Mouse (Mus musculus) adrenal gland, postnatal 10 days (tissue): ENCODE measurements at regions not wholly inside any gene's neighbourhood (a gene's known extent, or its start where the extent isn't known, plus 50 kb on each side); places are given as distances from the start of the nearest gene placed in this dataset.

Source experiments
- DNase-seq: peaks from one replicate; pipeline ENCODE4 v3.0.0; 2021; ENCODE audit warnings: mixed read lengths

DNA sequence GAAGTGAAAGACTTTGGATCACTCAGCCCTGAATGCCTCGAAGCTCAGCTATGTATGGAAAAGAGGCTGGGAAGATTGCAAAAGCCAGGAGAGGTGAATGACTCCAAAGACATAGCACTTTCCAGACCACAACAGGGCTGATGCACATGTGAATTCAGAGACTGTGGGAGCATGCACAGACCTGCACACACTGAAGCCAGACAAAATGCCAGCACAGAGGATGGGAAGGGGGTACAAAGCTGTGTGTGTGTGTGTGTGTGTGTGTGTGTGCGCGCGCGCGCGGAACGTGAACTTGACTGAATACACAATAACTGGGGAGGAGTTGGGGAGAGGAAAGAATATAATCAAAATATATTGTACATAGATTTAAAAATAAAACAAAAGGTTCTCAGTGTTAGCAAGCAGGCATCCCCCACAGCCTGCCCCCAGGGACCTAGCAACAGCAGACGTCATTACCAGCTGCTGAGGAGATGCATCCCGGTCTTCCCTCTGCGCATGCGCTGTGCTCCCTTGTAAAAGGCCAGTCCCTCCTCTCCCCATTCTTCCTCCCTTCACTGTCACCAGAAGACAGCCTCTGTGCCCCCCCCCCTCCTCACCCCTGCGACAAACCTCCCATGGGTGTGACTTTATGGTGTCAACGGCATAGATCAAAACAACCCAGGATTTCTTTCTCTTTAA lies 89.5 kb upstream of the Mrps22 start:
- peak; percentile 68 for DNase-seq

DNA sequence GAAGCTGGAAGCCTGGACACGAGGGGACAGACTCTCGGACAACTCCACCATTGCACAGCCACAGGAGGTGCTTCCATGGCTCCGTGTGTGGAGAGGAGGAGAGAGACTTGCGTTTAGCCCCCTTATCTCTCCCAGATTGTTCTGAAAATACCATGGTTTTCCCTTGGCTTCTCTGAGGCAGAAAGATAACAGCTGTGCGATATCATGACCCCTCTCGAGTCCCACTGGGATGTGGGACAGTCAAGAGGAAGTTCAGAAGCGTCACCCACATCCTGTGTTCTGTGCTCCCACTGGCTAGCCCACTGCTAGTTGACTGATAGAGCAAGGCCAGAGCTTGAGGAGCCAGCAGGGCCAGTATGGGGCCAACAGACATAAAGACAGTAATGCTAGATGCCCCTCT lies 84.1 kb upstream of the Mrps22 start:
- DNase-seq: no peak

DNA sequence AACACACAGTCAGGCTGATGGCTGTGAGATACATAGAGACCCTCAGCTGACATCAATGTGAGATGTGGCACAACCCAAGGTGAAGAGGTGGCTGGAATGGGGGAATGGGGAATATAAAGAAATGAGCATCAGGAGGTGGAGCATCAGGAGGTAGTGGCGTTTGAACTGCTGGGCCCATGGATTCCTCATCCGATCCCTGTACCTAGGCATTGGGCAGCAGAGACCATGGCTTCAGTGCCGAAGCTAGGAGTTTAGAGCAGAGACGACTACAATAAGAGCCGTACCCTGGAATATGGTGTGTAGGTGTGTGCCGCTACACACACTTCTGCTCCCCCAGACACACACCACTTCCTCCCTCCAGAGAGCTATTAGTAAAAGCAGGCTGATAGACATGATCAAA lies 82.9 kb upstream of the Mrps22 start:
- DNase-seq: no peak

DNA sequence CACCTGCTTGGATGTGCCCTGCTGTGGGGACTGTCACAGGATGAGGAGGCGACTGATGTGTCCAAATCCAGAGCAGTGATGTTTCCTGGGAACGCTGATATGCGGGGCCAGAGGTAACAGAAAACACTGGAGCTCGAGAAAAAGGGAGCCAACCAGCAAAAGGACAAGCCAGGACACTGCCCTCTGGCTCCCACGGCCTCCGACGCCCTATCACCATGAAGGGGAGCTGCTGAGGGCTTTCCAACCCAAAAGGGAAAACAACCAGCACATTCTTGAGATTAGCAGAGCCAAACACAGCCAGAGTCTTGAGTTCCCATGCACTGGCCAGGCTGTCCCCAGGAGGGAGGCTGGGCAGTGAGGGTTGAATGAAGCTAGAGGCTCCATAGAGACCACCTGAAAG lies 74.2 kb upstream of the Mrps22 start:
- no peak for DNase-seq

DNA sequence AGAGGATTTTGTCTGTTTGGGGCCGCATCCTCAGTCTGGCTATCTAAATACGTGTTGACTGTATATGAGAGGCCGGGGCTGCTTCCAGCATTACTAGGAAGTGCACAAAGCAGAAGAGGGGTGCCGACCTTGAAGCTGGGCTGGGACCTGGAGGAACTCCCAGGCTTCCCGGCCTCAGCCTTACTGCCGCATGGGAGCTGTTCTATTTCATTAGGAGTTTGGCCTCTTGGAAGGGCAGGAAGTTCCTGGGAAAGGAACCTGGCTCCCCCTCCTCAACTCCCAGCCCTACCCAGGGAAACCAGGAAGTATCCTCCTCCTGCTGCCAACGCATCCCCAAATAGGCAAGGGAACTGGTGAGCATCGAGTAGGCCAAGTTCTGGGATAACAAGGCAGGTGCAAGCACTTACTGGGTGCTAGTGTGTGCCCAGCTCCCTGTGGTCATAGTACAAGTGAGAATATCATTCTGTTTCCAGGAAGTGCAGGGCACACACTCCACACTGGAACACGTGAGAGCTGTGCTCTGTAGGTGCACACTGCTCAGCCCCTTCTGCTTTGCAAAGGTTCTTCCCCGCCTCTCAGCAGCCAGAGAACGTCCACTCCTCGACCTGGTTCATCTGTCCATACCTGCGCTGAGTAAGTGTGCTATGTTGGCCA lies 72.1 kb upstream of the Mrps22 start:
- DNase-seq: no peak

DNA sequence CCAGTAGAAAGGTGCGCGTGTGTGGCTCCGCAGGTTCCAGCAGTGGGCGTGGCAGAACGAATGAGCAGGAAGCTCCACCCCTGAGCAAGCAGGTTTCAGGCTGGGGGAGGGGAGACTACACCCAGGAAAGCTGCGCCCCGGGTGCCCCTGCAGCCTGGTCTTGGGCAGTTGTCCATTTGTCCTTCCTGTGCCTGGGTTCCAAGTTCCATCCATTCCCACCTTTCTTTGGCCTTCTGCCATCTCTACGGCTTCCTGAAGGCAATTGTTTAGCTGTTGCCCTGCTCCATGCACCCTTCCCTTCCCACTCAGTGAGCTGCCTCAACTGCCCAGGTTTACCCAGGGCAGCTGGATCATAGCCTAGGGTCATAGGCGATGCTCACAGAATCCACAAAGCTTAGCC lies 70.9 kb upstream of the Mrps22 start:
- DNase-seq: no peak

DNA sequence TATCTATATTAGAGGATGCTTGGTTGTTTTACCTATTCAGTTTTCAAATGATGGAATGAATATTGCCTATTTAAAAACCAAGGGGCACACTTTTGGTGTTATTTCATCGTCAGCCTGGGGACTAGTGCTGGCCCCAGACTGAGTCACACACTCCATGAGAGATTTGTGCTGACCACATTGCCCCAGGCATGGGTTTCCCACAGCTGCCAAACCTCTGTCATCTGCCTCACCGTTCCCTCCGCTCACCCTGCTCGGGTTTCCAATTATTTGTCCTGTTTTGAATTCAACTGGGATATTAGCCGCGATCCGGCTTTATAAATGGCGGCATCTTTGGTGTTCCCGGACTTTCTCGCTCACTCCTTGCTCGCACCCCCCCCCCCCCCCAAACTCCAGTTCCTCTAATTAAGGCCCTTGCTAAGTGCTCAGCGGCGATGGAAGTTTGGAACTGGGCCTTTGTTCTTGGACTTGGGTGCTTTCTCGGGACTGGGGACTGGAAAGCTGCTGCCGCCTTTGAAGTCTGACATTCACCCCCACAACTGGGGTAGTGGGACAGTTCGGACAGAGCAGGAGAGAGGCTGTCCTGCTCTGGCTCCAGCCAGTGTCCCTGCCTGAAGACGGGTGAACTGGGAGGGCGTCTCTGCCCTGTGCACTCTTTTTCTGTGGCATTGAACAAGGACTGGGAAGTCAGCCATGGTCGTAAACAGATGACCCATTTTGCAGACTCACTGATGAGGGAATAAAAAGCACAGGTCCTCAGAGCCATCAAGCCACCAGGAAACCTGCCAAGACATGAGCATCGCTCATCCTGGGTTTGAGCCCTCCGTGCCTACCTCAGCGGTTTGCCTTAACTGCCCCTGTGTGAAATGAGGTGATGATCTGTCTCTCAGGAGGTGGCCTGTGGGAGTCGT lies 67.2 kb upstream of the Mrps22 start:
- DNase-seq: no peak

DNA sequence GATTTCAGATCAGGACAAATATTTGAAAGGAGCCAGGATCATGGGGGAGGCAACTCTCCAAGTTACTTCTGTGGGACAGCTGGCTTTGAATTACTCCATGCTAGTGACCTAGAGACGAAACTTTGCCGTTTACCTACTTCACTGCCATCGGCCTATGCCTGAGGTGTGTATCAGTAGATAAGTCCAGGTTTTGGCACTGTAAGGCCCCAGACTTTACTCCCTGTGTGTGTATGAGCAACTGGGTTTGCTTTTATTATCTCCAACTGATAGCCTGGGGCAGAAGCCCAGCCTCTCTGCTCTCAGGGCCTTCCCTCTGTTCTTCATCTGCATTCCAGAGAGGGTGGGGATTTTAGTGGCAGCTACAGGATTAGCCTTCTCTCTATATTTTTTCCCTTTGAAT lies 65.6 kb upstream of the Mrps22 start:
- DNase-seq: no peak

DNA sequence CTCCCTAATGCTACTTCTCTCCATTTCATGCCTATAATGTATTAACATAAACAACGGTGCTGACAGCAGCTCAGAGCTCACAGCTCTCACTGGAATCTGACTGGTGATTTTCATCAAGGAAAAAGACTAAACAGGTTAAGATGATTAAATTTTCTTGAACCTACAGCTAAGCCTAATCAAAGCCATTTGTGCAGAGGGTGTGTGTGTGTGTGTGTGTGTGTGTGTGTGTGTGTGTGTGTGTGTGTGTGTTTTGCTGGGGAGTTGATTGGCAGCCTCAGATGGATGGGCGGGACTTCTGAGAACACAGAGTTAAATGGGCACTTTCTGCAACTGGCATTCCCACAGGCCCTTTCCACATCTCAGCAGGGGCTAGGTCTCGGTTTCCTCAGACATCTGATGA lies 61.6 kb upstream of the Mrps22 start:
- no peak for DNase-seq

DNA sequence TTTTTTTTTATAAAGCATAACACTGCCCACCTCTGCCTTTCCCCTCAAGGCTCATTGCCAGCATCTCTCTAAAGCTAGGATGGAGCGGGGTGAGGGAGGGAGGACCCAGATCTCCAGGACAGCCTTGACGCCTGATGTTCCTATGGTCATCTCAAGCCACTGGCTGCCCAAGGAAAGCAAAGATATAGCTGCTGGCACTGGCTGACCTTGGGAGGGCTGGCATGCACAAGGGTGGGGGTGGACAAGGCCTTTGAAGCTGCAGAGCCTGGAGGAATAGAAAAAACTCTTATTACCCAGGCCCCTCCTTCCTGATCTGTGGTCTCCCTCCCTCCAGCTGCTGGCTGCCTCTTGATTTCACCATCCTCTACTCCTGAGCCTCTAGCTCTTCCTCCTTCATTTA lies 50.2 kb upstream of the Mrps22 start:
- DNase-seq: peak; percentile 63
